Mouse (Mus musculus): ENCODE measurements around the gene Gpx2. TPM values are rescaled to one million over a fixed set of nuclear protein-coding genes. Genes with fewer than 3 reads are reported as not detected.
A peak's percentile ranks its signal among the peaks of the same experiment; 100 is the strongest.
"Not testable (repeated sequence)": the region's sequence is repeated elsewhere in the genome, so short reads cannot be mapped to it uniquely, and the experiment has no call there.

Gpx2 gene
- polyA plus RNA-seq, 1 experiment from 2014 or later = 0.33 TPM

- H3K36me3 ChIP-seq (replicated peaks) = no peaks in the 10 kb centered on the region
- 46% methylated on average over 5 of the region's 5 CpGs for WGBS
These were observed 2.8 kb upstream of the Gpx2 start for GRCm38 (mm10) chr12:76798008-76798720.

GRCm38 (mm10) chr12:76796938-76797539 is 1.7 kb upstream of the Gpx2 start:
- Histone ChIP-seq H3K4me3 (replicated peaks) (no peak overlapping the region), H3K36me3 (replicated peaks) (no peaks in the 10 kb centered on the region), H3K27ac (no peak overlapping the region), H3K9me3 (no peaks in the 10 kb centered on the region), H3K27me3 (no peaks in the 10 kb centered on the region), H3K9ac (no peak overlapping the region), H3K4me2 (no peak overlapping the region), H3K4me1 (peaks cover 3% of the 10 kb centered on the region; the same call in 1 of the 2 replicates)
- 87% methylated on average over 7 of the region's 7 CpGs for WGBS
- no peak for ATAC-seq (ENCODE audit: low FRiP score)

More at GRCm38 (mm10) chr12:76798008-76798720, 2.8 kb upstream of the Gpx2 start:
- no peak overlapping the region for H3K27ac ChIP-seq
- H3K4me1 ChIP-seq = peaks cover 3% of the 10 kb centered on the region; the same call in 1 of the 2 replicates
- no peak for ATAC-seq (ENCODE audit: low FRiP score)
- H3K9me3 ChIP-seq = no peaks in the 10 kb centered on the region
- no peaks in the 10 kb centered on the region for H3K27me3 ChIP-seq
- no peak overlapping the region for H3K4me3 ChIP-seq (replicated peaks)
- no peak overlapping the region for H3K4me2 ChIP-seq
- H3K9ac ChIP-seq = no peak overlapping the region

DNA sequence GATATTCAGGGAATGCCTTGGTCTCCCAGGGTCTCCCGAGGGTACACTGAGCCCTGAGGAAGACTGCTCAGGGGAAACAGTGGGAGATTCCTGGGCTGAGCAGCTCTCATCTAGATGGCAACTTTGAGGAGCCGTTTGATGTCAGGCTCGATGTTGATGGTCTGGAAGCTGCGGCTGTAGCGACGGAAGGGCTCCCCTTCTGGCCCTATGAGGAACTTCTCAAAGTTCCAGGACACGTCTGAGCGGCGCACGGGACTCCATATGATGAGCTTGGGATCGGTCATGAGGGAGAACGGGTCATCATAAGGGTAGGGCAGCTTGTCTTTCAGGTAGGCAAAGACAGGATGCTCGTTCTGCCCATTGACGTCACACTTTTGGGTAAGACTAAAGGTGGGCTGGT is 2.8 kb downstream of the Gpx2 start:
- not testable (repeated sequence) for H3K9me3 ChIP-seq; ATAC-seq (ENCODE audit: low FRiP score); H3K27me3 ChIP-seq; H3K27ac ChIP-seq; H3K4me3 ChIP-seq (replicated peaks); H3K36me3 ChIP-seq (replicated peaks); H3K9ac ChIP-seq; H3K4me2 ChIP-seq; H3K4me1 ChIP-seq
- 62% methylated on average over 14 of the region's 14 CpGs for WGBS

DNA sequence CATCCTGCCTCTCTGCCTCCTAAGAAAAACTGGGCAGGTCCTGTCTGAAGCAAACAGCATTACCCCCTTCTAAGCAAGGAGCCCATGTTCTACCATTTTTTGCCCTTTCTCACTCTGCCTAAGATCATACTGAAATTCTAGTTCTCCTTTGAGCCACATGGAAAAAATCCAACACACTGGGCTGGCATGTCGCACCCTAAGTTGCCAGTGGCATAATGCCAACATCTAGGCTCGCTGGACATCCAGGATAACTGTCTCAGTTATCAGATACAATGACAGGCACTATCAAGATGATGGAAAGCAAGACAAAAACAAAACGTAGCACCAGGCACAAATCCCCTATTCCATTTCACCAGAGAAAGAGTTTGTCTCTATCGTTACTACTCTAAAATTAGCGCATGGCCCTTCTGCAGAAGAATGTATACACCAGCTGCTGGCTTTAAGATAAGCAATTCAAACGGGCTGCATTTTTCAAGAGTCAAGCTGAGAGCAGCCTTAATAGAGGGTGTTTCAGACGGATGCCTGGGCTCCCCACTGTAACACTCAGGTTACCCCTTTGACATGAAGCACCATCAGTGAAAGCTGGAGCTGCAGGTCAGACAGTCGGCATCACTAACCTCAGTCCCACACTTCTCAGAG is 4.8 kb downstream of the Gpx2 start:
- Histone ChIP-seq H3K4me3 (replicated peaks) (no peak overlapping the region), H3K9me3 (no peaks in the 10 kb centered on the region), H3K27ac (no peak overlapping the region), H3K4me1 (no peaks in the 10 kb centered on the region), H3K4me2 (no peak overlapping the region), H3K27me3 (no peaks in the 10 kb centered on the region), H3K9ac (no peak overlapping the region), H3K36me3 (replicated peaks) (no peaks in the 10 kb centered on the region)
- ATAC-seq (ENCODE audit: low FRiP score) = no peak
- 66% methylated on average over 8 of the region's 8 CpGs for WGBS

GRCm38 (mm10) chr12:76784056-76784619 is 11.2 kb downstream of the Gpx2 start:
- H3K36me3 ChIP-seq (replicated peaks) = no peaks in the 10 kb centered on the region
- H3K4me3 ChIP-seq (replicated peaks) = no peak overlapping the region
- 0 out of 2 replicates have a peak, but pooled peaks cover 11% of the 10 kb centered on the region for H3K4me1 ChIP-seq
- ATAC-seq (ENCODE audit: low FRiP score) = no peak
- no peak overlapping the region for H3K4me2 ChIP-seq
- no peaks in the 10 kb centered on the region for H3K27me3 ChIP-seq
- H3K9me3 ChIP-seq = no peaks in the 10 kb centered on the region
- H3K27ac ChIP-seq = no peak overlapping the region
- WGBS = 78% methylated on average over 10 of the region's 10 CpGs
- no peak overlapping the region for H3K9ac ChIP-seq

DNA sequence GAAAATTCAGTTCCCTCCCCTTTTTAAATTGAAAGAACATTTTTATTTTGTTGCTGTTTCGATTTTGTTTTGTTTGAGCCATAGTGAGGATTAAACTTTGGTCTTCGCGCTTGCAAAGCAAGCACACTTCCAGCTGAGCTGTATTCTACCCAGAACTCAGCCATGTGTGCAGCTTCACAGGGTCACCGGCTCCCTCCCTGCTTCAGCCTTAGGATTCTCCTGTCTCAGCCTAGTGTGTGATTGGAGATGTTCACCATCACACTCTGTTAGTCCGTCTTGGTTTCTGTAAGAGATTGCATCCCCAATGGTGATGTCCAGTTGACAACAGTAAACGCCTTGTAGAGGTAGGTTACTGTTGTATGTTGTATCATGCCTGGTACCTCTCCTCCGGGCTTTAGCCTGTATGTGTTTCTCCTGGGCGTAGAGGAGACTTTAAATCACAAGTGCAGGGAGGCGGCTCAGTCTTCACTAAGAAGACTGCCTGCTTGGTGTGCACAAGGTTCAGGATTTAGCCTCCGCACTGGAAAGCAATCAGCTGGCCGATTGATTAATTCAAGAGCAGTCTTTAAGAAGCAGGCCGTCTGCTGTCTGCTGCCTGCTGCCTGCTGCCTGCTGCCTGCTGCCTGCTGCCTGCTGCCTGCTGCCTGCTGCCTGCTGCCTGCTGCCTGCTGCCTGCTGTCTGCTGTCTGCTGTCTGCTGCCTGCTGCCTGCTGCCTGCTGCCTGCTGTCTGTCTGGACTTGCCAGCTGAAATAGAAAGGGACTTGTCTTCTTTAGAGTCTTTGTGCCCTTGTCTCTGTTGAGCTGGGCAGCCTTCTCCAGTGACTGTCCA is 14.5 kb downstream of the Gpx2 start:
- no peak for ATAC-seq (ENCODE audit: low FRiP score)
- no peak overlapping the region for H3K9ac ChIP-seq
- no peaks in the 10 kb centered on the region for H3K9me3 ChIP-seq
- 67% methylated on average over 12 of the region's 12 CpGs for WGBS
- H3K27me3 ChIP-seq = no peaks in the 10 kb centered on the region
- H3K4me2 ChIP-seq = no peak overlapping the region
- H3K27ac ChIP-seq = peak overlapping the region; percentile 65
- no peaks in the 10 kb centered on the region; the same call in 1 of the 2 replicates for H3K36me3 ChIP-seq (replicated peaks)
- no peak overlapping the region for H3K4me3 ChIP-seq (replicated peaks)
- H3K4me1 ChIP-seq = 0 out of 2 replicates have a peak, but pooled peaks cover 11% of the 10 kb centered on the region

DNA sequence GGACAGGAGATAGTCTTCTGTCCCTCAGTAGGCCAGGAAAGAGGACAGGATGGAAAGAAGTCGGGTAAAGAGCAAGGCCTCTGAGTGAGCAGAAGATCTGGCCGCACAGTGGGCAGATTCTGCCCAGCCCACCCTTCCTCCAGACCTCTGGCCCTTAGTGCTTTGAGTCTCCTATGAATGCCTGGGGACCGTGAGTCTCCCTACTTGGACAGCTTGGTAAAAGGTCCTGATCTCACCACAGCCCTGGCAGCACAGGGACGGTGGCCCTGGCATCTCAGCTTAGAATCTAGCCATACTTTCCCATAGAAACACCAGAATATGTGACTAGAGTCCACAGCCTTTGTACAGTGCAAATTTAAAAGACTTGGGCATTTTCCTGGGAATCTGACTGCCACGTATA is 15.4 kb downstream of the Gpx2 start:
- Histone ChIP-seq H3K4me2 (no peak overlapping the region), H3K9ac (no peak overlapping the region), H3K27ac (no peak overlapping the region), H3K4me1 (0 out of 2 replicates have a peak, but pooled peaks cover 11% of the 10 kb centered on the region), H3K4me3 (replicated peaks) (no peak overlapping the region), H3K9me3 (no peaks in the 10 kb centered on the region), H3K36me3 (replicated peaks) (no peaks in the 10 kb centered on the region; the same call in 1 of the 2 replicates), H3K27me3 (no peaks in the 10 kb centered on the region)
- no peak for ATAC-seq (ENCODE audit: low FRiP score)
- 81% methylated on average over 5 of the region's 5 CpGs for WGBS

- H3K4me3 ChIP-seq (replicated peaks) = no peak overlapping the region
- H3K9ac ChIP-seq = no peak overlapping the region
- H3K4me1 ChIP-seq = 0 out of 2 replicates have a peak, but pooled peaks cover 7% of the 10 kb centered on the region
- no peaks in the 10 kb centered on the region; the same call in 1 of the 2 replicates for H3K36me3 ChIP-seq (replicated peaks)
- 87% methylated on average over 10 of the region's 10 CpGs for WGBS
- no peak for ATAC-seq (ENCODE audit: low FRiP score)
- no peak overlapping the region for H3K27ac ChIP-seq
- H3K4me2 ChIP-seq = no peak overlapping the region
- no peaks in the 10 kb centered on the region for H3K27me3 ChIP-seq
- no peaks in the 10 kb centered on the region for H3K9me3 ChIP-seq
These were observed 16.9 kb downstream of the Gpx2 start for GRCm38 (mm10) chr12:76778305-76779083.

- no peak for ATAC-seq (ENCODE audit: low FRiP score)
- Histone ChIP-seq H3K4me3 (replicated peaks) (no peak overlapping the region), H3K36me3 (replicated peaks) (no peaks in the 10 kb centered on the region; the same call in 1 of the 2 replicates), H3K9ac (no peak overlapping the region), H3K9me3 (no peaks in the 10 kb centered on the region), H3K27me3 (no peaks in the 10 kb centered on the region), H3K4me2 (no peak overlapping the region), H3K27ac (no peak overlapping the region), H3K4me1 (0 out of 2 replicates have a peak, but pooled peaks cover 7% of the 10 kb centered on the region)
These were observed 17.5 kb downstream of the Gpx2 start for GRCm38 (mm10) chr12:76777845-76778244.

- Histone ChIP-seq H3K9ac (no peak overlapping the region), H3K4me3 (replicated peaks) (no peak overlapping the region), H3K36me3 (replicated peaks) (no peaks in the 10 kb centered on the region; the same call in 1 of the 2 replicates), H3K9me3 (no peaks in the 10 kb centered on the region), H3K27ac (no peak overlapping the region), H3K4me1 (0 out of 2 replicates have a peak, but pooled peaks cover 7% of the 10 kb centered on the region), H3K27me3 (no peaks in the 10 kb centered on the region), H3K4me2 (no peak overlapping the region)
- no peak for ATAC-seq (ENCODE audit: low FRiP score)
- 93% methylated on average over 5 of the region's 5 CpGs for WGBS
These were observed 18.5 kb downstream of the Gpx2 start for GRCm38 (mm10) chr12:76776898-76777297.

- Histone ChIP-seq H3K4me3 (replicated peaks) (no peak overlapping the region), H3K9me3 (no peaks in the 10 kb centered on the region), H3K4me1 (no peaks in the 10 kb centered on the region), H3K36me3 (replicated peaks) (no peaks in the 10 kb centered on the region; the same call in 1 of the 2 replicates), H3K4me2 (no peak overlapping the region), H3K27ac (no peak overlapping the region), H3K9ac (no peak overlapping the region), H3K27me3 (no peaks in the 10 kb centered on the region)
- WGBS = 80% methylated on average over 4 of the region's 4 CpGs
- no peak for ATAC-seq (ENCODE audit: low FRiP score)
These were observed 20.2 kb downstream of the Gpx2 start for GRCm38 (mm10) chr12:76775132-76775531.

Measured in forebrain, embryonic 12.5 days (tissue).